Mouse (Mus musculus) limb, embryonic 13.5 days (tissue): ENCODE data around the gene Atp10a. TPM values are rescaled to one million over a fixed set of nuclear protein-coding genes. Genes with fewer than 3 reads are reported as not detected.

ENCODE experiments used
- ATAC-seq: fragments of 200-750 bp; cut with Nextera tagmentation; 2 replicates; pipeline ENCODE4 v1.8.0; 2017; ENCODE audit warnings: low read depth, moderate number of reproducible peaks, moderate TSS enrichment; ENCODE audit not compliant: low FRiP score
- H3K27ac ChIP-seq: fragments of 300-500 bp; sonication (generic); 2 replicates; pipeline ENCODE4 v1.5.1; 2015; ENCODE audit warnings: inconsistent platforms, mild to moderate bottlenecking, moderate library complexity
- H3K27me3 ChIP-seq: fragments of 300-500 bp; sonication (generic); 2 replicates; pipeline ENCODE4 v1.6.1; 2015; ENCODE audit warnings: mild to moderate bottlenecking, inconsistent platforms
- H3K36me3 ChIP-seq: fragments of 300-500 bp; sonication (generic); 2 replicates; pipeline ENCODE4 v1.6.1; 2015; ENCODE audit warnings: inconsistent platforms, mild to moderate bottlenecking, moderate library complexity
- H3K4me1 ChIP-seq: fragments of 300-500 bp; sonication (generic); 2 replicates; pipeline ENCODE4 v1.6.1; 2015; ENCODE audit warnings: inconsistent platforms
- H3K4me2 ChIP-seq: fragments of 300-500 bp; sonication (generic); replicated peaks from 2 replicates; pipeline ENCODE4 v1.6.1; 2015; ENCODE audit warnings: inconsistent platforms, mild to moderate bottlenecking, moderate library complexity
- H3K4me3 ChIP-seq: fragments of 300-500 bp; sonication (generic); 2 replicates; pipeline ENCODE4 v1.5.1; 2015; ENCODE audit warnings: moderate library complexity, mild to moderate bottlenecking, inconsistent platforms
- H3K9ac ChIP-seq: fragments of 300-500 bp; sonication (generic); 2 replicates; pipeline ENCODE4 v1.6.1; 2015; ENCODE audit warnings: mild to moderate bottlenecking, inconsistent platforms
- H3K9me3 ChIP-seq: fragments of 300-500 bp; sonication (generic); 2 replicates; pipeline ENCODE4 v1.6.1; 2016; ENCODE audit warnings: inconsistent platforms
- WGBS: fragments of 180-500 bp; shearing (Covaris S2); methylation state at CpG from one replicate; pipeline ENCODE4 v1.1.7; 2015; 5-methylcytosine and 5-hydroxymethylcytosine counted together
- polyA plus RNA-seq: library from polyadenylated mRNA; unstranded; fragments of >200 nt; fragmentation: Nextera tagmentation; extraction: Ambion mirVana; gene quantifications from 2 replicates; pipeline ENCODE4 v1.2.1, GENCODE M21; 2015

Atp10a gene
- polyA plus RNA-seq, 1 experiment from 2014 or later, result 2.5 TPM

DNA sequence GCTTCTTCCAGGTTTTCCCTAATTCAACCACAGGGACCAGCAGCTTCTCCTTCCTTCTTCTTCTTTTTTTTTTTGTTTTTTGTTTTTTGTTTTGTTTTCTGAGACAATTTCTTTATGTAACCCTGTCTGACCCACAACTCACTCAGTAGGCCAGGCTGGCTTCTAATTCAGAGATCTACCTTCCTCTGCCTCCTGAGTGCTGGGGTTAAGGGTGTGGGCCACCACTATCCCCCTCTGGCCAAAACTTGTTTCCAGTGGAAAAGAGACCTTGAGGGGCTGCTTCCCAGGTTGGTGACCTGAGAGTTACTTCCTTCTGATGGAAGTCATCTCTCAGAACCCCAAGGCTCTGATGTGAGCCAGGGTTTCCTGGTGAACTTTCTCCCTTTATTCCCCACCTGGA is 4.1 kb downstream of the Atp10a start:
- H3K27me3 ChIP-seq, result peaks cover 4% of the 10 kb centered on the region; the same call in 1 of the 2 replicates
- H3K9ac ChIP-seq, result no peak overlapping the region
- no peaks in the 10 kb centered on the region for H3K36me3 ChIP-seq
- no peak overlapping the region for H3K4me3 ChIP-seq
- peak overlapping the region; percentile 76; the same call in 1 of the 2 replicates for H3K4me2 ChIP-seq
- no peak overlapping the region for H3K27ac ChIP-seq
- no peaks in the 10 kb centered on the region for H3K9me3 ChIP-seq
- ATAC-seq, result no peak
- H3K4me1 ChIP-seq, result peaks cover 8% of the 10 kb centered on the region

DNA sequence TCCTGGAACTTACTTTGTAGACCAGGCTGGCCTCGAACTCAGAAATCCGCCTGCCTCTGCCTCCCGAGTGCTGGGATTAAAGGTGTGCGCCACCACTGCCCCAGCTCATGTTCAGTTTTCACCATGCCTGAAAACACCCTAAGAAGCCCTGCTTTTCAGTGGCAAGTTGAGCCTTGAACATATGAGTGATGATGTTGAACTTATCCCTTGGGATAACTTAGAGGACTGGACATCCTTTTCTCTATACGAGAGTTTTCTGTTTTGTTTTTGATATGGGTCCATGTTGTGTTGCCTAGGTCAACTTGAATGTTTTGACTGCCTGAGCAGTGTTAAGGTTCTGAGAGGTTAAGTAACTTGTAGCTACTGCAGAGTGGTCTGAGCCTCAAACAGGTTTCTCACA is 4.7 kb downstream of the Atp10a start:
- H3K4me3 ChIP-seq, result no peak overlapping the region
- ATAC-seq, result no peak
- H3K27ac ChIP-seq, result no peak overlapping the region
- no peak overlapping the region for H3K9ac ChIP-seq
- no peaks in the 10 kb centered on the region for H3K36me3 ChIP-seq
- H3K9me3 ChIP-seq, result no peaks in the 10 kb centered on the region
- H3K4me1 ChIP-seq, result peaks cover 8% of the 10 kb centered on the region
- peaks cover 4% of the 10 kb centered on the region; the same call in 1 of the 2 replicates for H3K27me3 ChIP-seq
- H3K4me2 ChIP-seq, result no peak overlapping the region
- WGBS, result 95% methylated on average over 5 of the region's 5 CpGs

DNA sequence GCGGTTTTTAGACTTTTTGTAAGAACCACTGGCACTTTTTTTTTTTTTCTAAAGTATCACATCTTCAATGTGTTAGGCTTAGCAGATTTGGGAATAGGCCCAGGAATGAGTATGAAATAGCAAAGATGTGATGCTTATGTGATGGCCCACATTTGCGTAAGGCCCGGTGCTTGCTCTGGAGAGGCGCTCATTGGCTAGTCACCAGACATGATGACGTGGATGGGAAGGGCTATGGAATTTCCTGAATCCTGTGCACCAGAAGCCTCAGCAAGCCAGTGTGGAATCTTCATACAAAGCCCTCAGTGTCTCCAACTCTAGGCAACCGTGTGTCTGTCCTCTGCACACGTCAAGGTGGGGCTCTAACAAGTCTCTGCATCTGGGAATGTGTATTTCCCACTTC is 5.1 kb downstream of the Atp10a start:
- Histone ChIP-seq H3K4me2 (no peak overlapping the region), H3K4me3 (no peak overlapping the region), H3K27me3 (peaks cover 4% of the 10 kb centered on the region; the same call in 1 of the 2 replicates), H3K4me1 (peaks cover 8% of the 10 kb centered on the region), H3K27ac (no peak overlapping the region), H3K36me3 (no peaks in the 10 kb centered on the region), H3K9ac (no peak overlapping the region), H3K9me3 (no peaks in the 10 kb centered on the region)
- 89% methylated on average over 7 of the region's 7 CpGs for WGBS
- no peak for ATAC-seq

DNA sequence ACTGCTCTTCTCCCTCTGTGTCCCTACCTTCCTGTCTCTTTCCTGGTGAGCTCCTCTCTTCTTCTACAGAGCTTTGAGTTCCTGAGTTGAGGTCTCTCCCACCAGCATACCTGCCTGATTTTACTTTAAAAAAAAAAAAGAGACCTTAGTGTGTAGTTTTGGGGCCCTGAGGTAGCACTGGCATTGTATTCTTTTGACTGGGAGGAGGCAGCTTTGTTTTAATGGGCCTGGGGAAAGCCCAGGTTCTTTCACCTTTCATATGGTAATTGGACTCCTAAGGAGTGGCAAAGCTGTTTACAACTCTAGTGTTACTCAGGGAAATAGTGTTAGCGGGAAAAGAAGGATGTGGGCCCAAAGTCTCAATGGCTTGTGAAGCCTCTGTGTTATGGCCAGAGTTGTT is 12.7 kb downstream of the Atp10a start:
- 0 out of 2 replicates have a peak, but pooled peaks cover 3% of the 10 kb centered on the region for H3K4me1 ChIP-seq
- H3K27ac ChIP-seq, result no peak overlapping the region
- no peak for ATAC-seq
- H3K9me3 ChIP-seq, result 0 out of 2 replicates have a peak, but pooled peaks cover 5% of the 10 kb centered on the region
- no peak overlapping the region for H3K4me2 ChIP-seq
- no peak overlapping the region for H3K9ac ChIP-seq
- no peak overlapping the region for H3K4me3 ChIP-seq
- H3K36me3 ChIP-seq, result peaks cover 8% of the 10 kb centered on the region
- WGBS, result 32% methylated on average over 1 of the region's 1 CpGs
- no peaks in the 10 kb centered on the region for H3K27me3 ChIP-seq

DNA sequence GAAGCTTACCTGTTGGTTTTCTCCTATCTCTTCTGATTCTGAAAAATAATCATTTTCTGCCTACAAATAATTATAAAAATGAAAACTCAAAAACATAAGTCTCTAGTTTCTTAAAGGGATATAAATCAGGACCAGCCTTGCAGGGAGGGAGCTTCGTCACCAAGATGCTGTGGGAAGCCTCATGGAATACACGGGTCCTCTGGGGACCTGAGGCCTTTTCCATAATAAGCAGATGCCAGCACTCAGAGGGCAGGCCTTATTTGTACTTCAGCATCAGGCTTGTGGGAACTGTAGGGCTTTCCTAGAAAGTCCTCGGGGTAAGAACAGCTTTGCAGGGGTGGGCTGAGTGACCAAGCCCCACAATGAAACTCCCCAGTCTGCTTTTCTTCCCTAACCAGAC is 20.1 kb downstream of the Atp10a start:
- WGBS, result 51% methylated on average over 3 of the region's 3 CpGs

DNA sequence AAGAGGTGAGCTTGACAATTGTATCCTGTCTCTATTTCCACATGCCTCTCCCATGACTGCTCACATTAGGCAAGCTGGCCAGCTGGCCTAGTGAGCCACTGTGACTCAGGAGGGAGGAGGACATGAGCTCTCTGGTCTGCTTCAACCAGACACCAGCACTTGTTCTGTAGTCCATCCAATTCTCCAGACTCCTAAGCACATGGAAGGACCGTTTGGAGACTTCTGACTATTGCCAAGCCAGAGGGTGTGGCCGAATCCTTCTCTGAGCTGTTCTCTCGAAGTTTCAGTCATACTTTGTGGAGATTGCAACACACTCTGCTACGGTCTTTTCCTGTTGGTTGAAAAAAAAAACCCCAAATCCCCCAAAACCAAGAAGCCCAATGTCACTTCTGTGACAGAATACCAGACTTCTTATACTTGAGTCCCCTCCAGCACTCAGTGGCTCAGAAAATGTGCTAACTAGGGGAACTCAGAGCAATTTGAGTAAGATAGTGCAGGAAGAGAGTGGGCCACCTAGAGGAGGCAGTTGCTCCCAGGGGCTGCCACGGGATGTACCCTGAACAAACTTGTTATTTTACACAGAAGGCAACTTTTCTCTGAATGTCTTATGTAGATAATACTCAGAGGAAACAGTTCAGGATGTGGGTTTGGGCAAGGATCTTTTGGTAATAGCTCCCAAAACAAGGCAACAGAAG is 21.3 kb downstream of the Atp10a start:
- H3K4me3 ChIP-seq, result no peak overlapping the region
- H3K9ac ChIP-seq, result no peak overlapping the region
- H3K27ac ChIP-seq, result no peak overlapping the region
- no peak for ATAC-seq
- H3K27me3 ChIP-seq, result no peaks in the 10 kb centered on the region
- peaks cover 2% of the 10 kb centered on the region; the same call in 1 of the 2 replicates for H3K36me3 ChIP-seq
- peaks cover 12% of the 10 kb centered on the region; the same call in 1 of the 2 replicates for H3K4me1 ChIP-seq
- WGBS, result 54% methylated on average over 5 of the region's 5 CpGs
- H3K4me2 ChIP-seq, result no peak overlapping the region
- 0 out of 2 replicates have a peak, but pooled peaks cover 2% of the 10 kb centered on the region for H3K9me3 ChIP-seq

More for the DNA sequence above, 20.1 kb downstream of the Atp10a start:
- Histone ChIP-seq H3K36me3 (peaks cover 8% of the 10 kb centered on the region), H3K4me3 (no peak overlapping the region), H3K27me3 (no peaks in the 10 kb centered on the region), H3K4me2 (no peak overlapping the region), H3K27ac (no peak overlapping the region), H3K9ac (no peak overlapping the region), H3K4me1 (peaks cover 12% of the 10 kb centered on the region; the same call in 1 of the 2 replicates), H3K9me3 (0 out of 2 replicates have a peak, but pooled peaks cover 5% of the 10 kb centered on the region)
- ATAC-seq, result no peak

DNA sequence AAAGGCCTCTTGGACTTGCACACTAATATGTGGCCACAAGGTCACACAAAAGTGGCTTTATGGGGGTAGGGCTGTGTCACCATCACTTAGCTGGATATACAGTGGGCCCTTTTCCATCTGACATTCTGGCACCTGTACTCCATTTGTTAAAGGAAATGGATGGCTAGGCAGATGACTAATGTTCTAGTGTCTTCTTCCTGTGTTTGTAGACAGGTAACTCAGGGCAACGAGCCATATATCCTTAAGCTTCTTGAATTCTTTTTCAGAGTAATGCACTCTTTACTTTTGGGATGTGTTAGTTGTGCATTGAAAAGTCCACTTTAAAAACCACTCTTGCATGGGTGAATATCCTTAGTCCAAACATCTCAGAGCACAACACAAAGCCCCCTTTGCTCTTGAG is 30.0 kb downstream of the Atp10a start:
- Histone ChIP-seq H3K27me3 (no peaks in the 10 kb centered on the region), H3K4me1 (no peaks in the 10 kb centered on the region), H3K4me2 (no peak overlapping the region), H3K9me3 (no peaks in the 10 kb centered on the region), H3K4me3 (no peak overlapping the region), H3K27ac (no peak overlapping the region), H3K9ac (no peak overlapping the region), H3K36me3 (no peaks in the 10 kb centered on the region)
- 78% methylated on average over 1 of the region's 1 CpGs for WGBS
- no peak for ATAC-seq

DNA sequence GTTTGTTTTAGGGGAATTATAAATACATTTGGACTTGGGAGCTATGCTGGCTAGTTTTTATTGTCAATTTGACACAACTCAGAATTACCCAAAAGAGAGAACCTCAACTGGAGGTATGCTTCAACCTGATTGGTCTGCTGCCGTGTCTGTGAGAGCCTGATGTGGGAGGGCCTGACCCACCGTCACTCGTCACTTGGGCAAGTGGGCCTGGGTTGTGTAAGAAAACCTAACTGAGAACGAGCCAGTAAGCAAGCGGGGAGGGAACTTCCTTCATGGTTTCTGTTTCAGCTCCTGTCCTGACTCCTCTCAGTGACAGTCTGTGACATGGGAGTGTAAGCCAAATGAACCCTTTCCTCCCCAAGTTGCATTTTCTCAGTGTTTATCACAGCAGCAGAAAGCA is 30.6 kb downstream of the Atp10a start:
- no peaks in the 10 kb centered on the region for H3K4me1 ChIP-seq
- no peak for ATAC-seq
- H3K27ac ChIP-seq, result no peak overlapping the region
- H3K27me3 ChIP-seq, result no peaks in the 10 kb centered on the region
- H3K4me3 ChIP-seq, result no peak overlapping the region
- no peak overlapping the region for H3K4me2 ChIP-seq
- 60% methylated on average over 5 of the region's 5 CpGs for WGBS
- H3K9ac ChIP-seq, result no peak overlapping the region
- H3K36me3 ChIP-seq, result no peaks in the 10 kb centered on the region
- H3K9me3 ChIP-seq, result no peaks in the 10 kb centered on the region

DNA sequence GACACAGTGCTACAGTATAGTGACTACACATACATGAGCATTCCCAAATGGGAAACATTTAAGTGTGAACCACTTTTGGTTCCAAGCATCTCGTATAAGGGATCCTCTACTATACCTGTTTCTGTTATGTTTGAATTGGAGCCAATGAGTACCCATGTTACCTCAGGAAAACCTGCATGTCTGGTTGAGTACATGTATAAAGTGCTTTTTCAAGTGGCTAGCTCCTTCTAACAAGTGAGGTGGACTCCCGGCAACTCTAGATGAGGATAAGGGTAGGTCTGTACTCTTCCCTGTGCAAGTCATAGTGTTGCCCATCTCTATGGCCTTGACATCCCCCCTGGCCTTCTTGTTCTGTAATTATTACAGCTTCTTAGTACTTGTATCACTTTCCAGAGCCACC is 31.0 kb downstream of the Atp10a start:
- WGBS, result 91% methylated on average over 2 of the region's 2 CpGs
- Histone ChIP-seq H3K4me1 (peaks cover 3% of the 10 kb centered on the region; the same call in 1 of the 2 replicates), H3K36me3 (no peaks in the 10 kb centered on the region), H3K4me3 (no peak overlapping the region), H3K9ac (no peak overlapping the region), H3K27ac (no peak overlapping the region), H3K4me2 (no peak overlapping the region), H3K27me3 (no peaks in the 10 kb centered on the region), H3K9me3 (no peaks in the 10 kb centered on the region)
- ATAC-seq, result no peak

DNA sequence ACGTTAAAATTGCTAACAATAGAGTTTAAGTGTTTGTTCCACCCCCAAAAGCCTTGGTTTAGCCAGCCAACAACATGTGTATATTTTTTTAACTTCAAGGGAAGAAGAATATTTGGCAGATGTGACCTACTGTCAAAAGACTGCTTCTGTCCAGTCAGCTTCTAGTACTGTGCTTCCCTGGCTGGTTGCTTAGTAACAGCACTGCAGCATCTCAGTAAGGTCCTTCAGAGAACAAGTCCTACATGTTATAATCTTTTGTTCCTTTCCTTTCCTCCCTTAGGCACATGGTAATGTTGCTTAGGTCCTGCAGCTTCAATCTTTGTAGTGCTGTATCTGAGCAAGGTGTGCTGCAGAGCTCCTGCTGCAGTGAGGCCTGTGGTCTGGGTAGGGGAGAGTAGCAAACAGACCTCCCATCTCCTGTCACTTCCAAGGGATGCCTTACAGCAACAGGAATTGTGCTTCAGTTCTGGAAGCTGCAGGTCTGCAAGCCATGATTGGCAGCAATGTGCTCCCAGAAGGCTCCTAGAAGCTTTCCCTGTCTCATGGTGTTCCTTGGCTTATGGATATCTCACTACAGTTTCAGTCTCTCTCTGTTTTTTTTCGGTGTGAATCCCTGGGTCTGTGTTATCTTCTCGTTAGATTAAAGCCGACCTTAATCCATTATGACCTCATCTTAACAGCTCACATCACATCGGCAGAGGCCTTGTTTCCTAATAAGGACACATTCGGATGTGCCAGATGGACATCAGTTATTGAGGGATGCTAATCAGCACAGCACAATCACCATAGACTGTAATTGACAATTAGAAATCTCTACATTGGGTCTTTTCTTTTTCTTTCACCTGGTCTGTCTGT is 34.3 kb downstream of the Atp10a start:
- no peak overlapping the region for H3K4me3 ChIP-seq
- H3K4me1 ChIP-seq, result peaks cover 22% of the 10 kb centered on the region
- H3K9me3 ChIP-seq, result no peaks in the 10 kb centered on the region
- 74% methylated on average over 6 of the region's 6 CpGs for WGBS
- H3K27me3 ChIP-seq, result no peaks in the 10 kb centered on the region
- no peak for ATAC-seq
- H3K4me2 ChIP-seq, result no peak overlapping the region
- no peak overlapping the region for H3K27ac ChIP-seq
- H3K9ac ChIP-seq, result no peak overlapping the region
- no peaks in the 10 kb centered on the region for H3K36me3 ChIP-seq

DNA sequence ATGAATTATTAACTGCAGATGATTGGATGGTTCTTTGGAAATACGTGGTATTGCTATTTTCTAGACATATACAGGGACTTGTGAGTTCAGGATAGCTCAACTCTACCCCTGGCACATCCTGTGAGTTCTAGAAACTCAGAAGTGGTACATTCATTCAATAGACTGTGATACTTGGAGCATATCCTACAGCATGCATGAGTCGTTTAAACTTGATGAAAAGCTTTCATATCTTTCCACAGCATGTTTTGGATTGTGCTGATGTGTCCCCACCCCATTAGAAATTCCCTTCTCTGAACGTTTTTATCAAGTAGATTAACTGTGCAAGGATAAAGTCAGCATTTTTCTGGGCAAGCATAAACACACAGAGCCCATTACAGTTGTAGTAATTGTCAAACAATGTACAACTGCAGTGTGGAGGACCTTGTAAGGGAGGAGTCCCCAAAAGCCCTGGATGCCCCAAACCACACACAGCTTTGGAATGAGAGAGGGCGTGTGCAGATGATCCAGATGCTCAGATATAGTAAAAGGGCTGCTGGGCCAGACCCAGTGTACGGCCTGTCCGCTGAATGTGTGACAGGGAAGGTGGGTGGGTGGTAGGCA is 35.1 kb downstream of the Atp10a start:
- H3K4me3 ChIP-seq, result no peak overlapping the region
- H3K4me2 ChIP-seq, result no peak overlapping the region
- no peak overlapping the region for H3K27ac ChIP-seq
- H3K36me3 ChIP-seq, result no peaks in the 10 kb centered on the region
- ATAC-seq, result no peak
- no peaks in the 10 kb centered on the region for H3K9me3 ChIP-seq
- no peaks in the 10 kb centered on the region for H3K27me3 ChIP-seq
- no peak overlapping the region for H3K9ac ChIP-seq
- WGBS, result 83% methylated on average over 6 of the region's 6 CpGs
- peaks cover 22% of the 10 kb centered on the region for H3K4me1 ChIP-seq

DNA sequence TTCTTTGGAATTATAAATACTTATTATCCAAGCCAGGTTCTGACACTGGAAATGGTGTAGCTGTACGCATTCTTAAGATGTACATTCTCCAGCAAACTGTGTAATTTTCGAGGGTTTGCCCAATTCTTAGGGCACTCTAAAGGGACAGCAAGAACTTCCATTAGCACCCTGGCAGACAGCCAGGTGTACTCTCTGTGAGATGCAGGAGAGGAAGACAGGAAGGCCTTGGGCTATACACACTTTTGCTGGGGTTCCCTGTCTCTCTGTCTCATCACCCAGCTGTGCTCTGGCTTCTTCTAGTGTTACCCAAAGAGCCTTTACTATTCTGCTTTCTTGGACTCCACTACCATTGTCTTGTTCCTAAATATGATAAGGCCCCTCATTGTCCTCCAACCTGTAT is 36.7 kb downstream of the Atp10a start:
- Histone ChIP-seq H3K4me3 (no peak overlapping the region), H3K4me2 (no peak overlapping the region), H3K27ac (no peak overlapping the region), H3K4me1 (peaks cover 22% of the 10 kb centered on the region), H3K9me3 (no peaks in the 10 kb centered on the region), H3K36me3 (no peaks in the 10 kb centered on the region), H3K27me3 (no peaks in the 10 kb centered on the region), H3K9ac (no peak overlapping the region)
- ATAC-seq, result 0 out of 2 replicates have a peak, but pooled peaks have one; percentile 8
- WGBS, result 77% methylated on average over 2 of the region's 2 CpGs
